Mouse (Mus musculus) bone marrow, adult 2 months (tissue): ENCODE data around the gene Cldnd2.

ENCODE experiments used
- CTCF ChIP-seq: fragments of 200-500 bp; IDR thresholded peaks from 2 replicates; pipeline ENCODE4 v1.5.1; 2011; ENCODE audit warnings: low read length, control low read depth; ENCODE audit not compliant: control insufficient read depth, insufficient read depth
- POLR2A ChIP-seq: fragments of 200-500 bp; IDR thresholded peaks from 2 replicates; pipeline ENCODE4 v1.6.1; 2011; ENCODE audit warnings: low read depth, mild to moderate bottlenecking, control low read depth, low read length, borderline replicate concordance; ENCODE audit not compliant: control insufficient read depth

GRCm38 (mm10) chr7:43465344-43466098, 24.9 kb downstream of the Cldnd2 start:
- TF ChIP-seq CTCF (peak; percentile 11; the same call in 1 of the 2 replicates), POLR2A (0 out of 2 replicates have a peak, but pooled peaks have one; percentile 1)
